Mouse (Mus musculus) liver, embryonic 15.5 days (tissue): ENCODE measurements around the gene Crcp. TPM values are rescaled to one million over a fixed set of nuclear protein-coding genes. Genes with fewer than 3 reads are reported as not detected.
A peak's percentile ranks its signal among the peaks of the same experiment; 100 is the strongest.

ENCODE experiments used
- ATAC-seq: fragments of 200-750 bp; cut with Nextera tagmentation; 2 replicates; pipeline ENCODE4 v1.8.0; 2017; ENCODE audit warnings: moderate number of reproducible peaks, mild to moderate bottlenecking, moderate library complexity; ENCODE audit not compliant: insufficient read depth
- H3K27ac ChIP-seq: fragments of 300-500 bp; sonication (generic); replicated peaks from 2 replicates; pipeline ENCODE4 v1.5.1; 2015; ENCODE audit warnings: mild to moderate bottlenecking, inconsistent platforms
- H3K27me3 ChIP-seq: fragments of 300-500 bp; sonication (generic); 2 replicates; pipeline ENCODE4 v1.6.1; 2015; ENCODE audit warnings: mild to moderate bottlenecking, inconsistent platforms
- H3K36me3 ChIP-seq: fragments of 300-500 bp; sonication (generic); replicated peaks from 2 replicates; pipeline ENCODE4 v1.6.1; 2015; ENCODE audit warnings: moderate library complexity, mild to moderate bottlenecking, inconsistent platforms
- H3K4me1 ChIP-seq: fragments of 300-500 bp; sonication (generic); replicated peaks from 2 replicates; pipeline ENCODE4 v1.6.1; 2015; ENCODE audit warnings: inconsistent platforms
- H3K4me2 ChIP-seq: fragments of 300-500 bp; sonication (generic); 2 replicates; pipeline ENCODE4 v1.6.1; 2015; ENCODE audit warnings: moderate library complexity, mild to moderate bottlenecking, inconsistent platforms
- H3K4me3 ChIP-seq: fragments of 300-500 bp; sonication (generic); replicated peaks from 2 replicates; pipeline ENCODE4 v1.5.1; 2015; ENCODE audit warnings: mild to moderate bottlenecking, inconsistent platforms
- H3K9ac ChIP-seq: fragments of 300-500 bp; sonication (generic); 2 replicates; pipeline ENCODE4 v1.6.1; 2015; ENCODE audit warnings: moderate library complexity, mild to moderate bottlenecking, inconsistent platforms
- H3K9me3 ChIP-seq: fragments of 300-500 bp; sonication (generic); replicated peaks from 2 replicates; pipeline ENCODE4 v1.6.1; 2016; ENCODE audit warnings: inconsistent platforms
- WGBS: fragments of 180-500 bp; shearing (Covaris S2); methylation state at CpG from one replicate; pipeline ENCODE4 v1.1.7; 2015; ENCODE audit warnings: mixed read lengths; ENCODE audit not compliant: insufficient replicate concordance; 5-methylcytosine and 5-hydroxymethylcytosine counted together
- polyA plus RNA-seq: library from polyadenylated mRNA; unstranded; fragments of >200 nt; fragmentation: Nextera tagmentation; extraction: Ambion mirVana; gene quantifications from 2 replicates; pipeline ENCODE4 v1.2.1, GENCODE M21; 2015

The Crcp gene
- polyA plus RNA-seq, 1 experiment from 2014 or later, result 23.1 TPM

DNA sequence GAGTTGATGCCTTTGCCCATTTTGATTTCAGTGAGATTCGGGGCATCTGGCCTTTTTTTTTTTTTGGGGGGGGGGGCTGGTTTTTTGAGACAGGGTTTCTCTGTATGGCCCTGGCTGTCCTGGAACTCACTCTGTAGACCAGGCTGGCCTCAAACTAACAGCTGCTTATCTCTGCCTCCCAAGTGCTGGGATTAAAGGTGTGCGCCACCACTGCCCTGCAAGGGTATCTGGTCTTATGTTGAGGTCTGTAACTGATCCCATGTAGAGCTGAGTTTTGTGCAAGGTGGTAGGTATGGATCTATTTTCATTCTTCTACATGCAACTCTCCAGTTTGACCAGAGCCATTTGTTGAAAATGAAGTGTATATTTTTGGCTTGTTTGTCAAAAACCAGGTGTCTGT is 27.2 kb downstream of the Crcp start:
- Histone ChIP-seq H3K4me1 (peaks cover 32% of the 10 kb centered on the region), H3K27ac (no peak overlapping the region), H3K4me2 (no peak overlapping the region), H3K9ac (no peak overlapping the region), H3K9me3 (no peaks in the 10 kb centered on the region), H3K27me3 (no peaks in the 10 kb centered on the region), H3K36me3 (peaks cover 46% of the 10 kb centered on the region), H3K4me3 (no peak overlapping the region)
- ATAC-seq, result no peak
- whole genome bisulfite sequencing, result 43% methylated on average over 2 of the region's 2 CpGs

GRCm38 (mm10) chr5:130059413-130060328 is 30.6 kb downstream of the Crcp start:
- Histone ChIP-seq H3K27ac (no peak overlapping the region), H3K27me3 (no peaks in the 10 kb centered on the region), H3K4me3 (no peak overlapping the region), H3K4me1 (peaks cover 23% of the 10 kb centered on the region; the same call in 1 of the 2 replicates), H3K4me2 (no peak overlapping the region), H3K36me3 (peaks cover 29% of the 10 kb centered on the region), H3K9ac (no peak overlapping the region), H3K9me3 (no peaks in the 10 kb centered on the region)
- ATAC-seq, result 0 out of 2 replicates have a peak, but pooled peaks have one; percentile 16
- WGBS, result 74% methylated on average over 12 of the region's 12 CpGs

GRCm38 (mm10) chr5:130060329-130060665 is 31.2 kb downstream of the Crcp start:
- H3K27ac ChIP-seq, result no peak overlapping the region

DNA sequence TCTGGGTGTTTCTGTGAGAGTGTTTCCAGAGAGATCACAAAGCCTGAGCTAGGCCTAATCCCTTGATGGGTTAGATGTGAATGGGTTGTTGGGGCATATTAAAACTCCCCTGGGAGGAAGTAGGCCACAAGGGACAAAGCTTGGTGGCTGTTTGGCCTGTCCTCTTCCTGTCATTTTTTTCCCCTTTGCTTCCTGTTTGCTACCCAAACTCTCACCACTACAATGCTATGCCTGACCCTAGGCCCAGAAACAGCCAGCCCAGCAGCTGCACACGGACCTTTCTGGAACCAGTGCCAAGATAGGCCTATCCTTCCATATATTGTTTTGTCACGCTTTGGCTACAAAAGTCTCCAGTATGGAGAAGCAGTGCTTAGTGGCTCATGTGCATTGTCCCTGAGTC is 33.0 kb downstream of the Crcp start:
- Histone ChIP-seq H3K36me3 (peaks cover 23% of the 10 kb centered on the region), H3K4me2 (no peak overlapping the region), H3K27ac (no peak overlapping the region), H3K9me3 (no peaks in the 10 kb centered on the region), H3K4me3 (no peak overlapping the region), H3K4me1 (peaks cover 13% of the 10 kb centered on the region), H3K9ac (no peak overlapping the region), H3K27me3 (no peaks in the 10 kb centered on the region)
- ATAC-seq, result no peak
- 51% methylated on average over 2 of the region's 2 CpGs for WGBS

More at GRCm38 (mm10) chr5:130060329-130060665, 31.2 kb downstream of the Crcp start:
- Histone ChIP-seq H3K4me3 (no peak overlapping the region), H3K27me3 (no peaks in the 10 kb centered on the region), H3K4me1 (peaks cover 21% of the 10 kb centered on the region; the same call in 1 of the 2 replicates), H3K9me3 (no peaks in the 10 kb centered on the region), H3K36me3 (peaks cover 26% of the 10 kb centered on the region), H3K9ac (no peak overlapping the region), H3K4me2 (no peak overlapping the region)
- 83% methylated on average over 4 of the region's 4 CpGs for WGBS
- ATAC-seq, result no peak

DNA sequence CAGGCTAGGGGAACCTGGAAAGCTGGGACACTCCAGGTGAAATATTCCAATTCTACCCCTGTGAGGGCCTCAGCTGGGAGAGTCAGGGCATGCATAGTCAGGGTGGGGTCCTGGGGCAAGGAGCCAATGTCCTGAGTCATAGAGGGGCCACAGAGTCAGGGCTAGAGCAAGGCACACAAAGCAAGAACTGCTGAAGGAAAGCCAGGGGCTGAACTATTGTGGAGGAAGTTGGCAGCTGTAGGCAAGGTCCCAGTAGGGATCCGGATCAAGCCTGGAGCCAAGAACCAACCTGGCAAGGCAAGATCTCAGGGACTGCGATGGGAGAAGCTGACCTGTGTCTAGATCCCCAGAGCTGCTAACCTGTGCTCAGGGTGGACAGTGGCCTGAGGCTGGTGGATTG is 34.7 kb downstream of the Crcp start:
- 87% methylated on average over 2 of the region's 2 CpGs for WGBS
- H3K9me3 ChIP-seq, result no peaks in the 10 kb centered on the region
- H3K27me3 ChIP-seq, result no peaks in the 10 kb centered on the region
- H3K9ac ChIP-seq, result no peak overlapping the region
- peaks cover 29% of the 10 kb centered on the region for H3K4me1 ChIP-seq
- ATAC-seq, result no peak
- no peak overlapping the region for H3K4me3 ChIP-seq
- no peak overlapping the region for H3K4me2 ChIP-seq
- no peak overlapping the region for H3K27ac ChIP-seq
- H3K36me3 ChIP-seq, result peaks cover 16% of the 10 kb centered on the region

- 90% methylated on average over 1 of the region's 1 CpGs for WGBS
- ATAC-seq, result no peak
- peaks cover 2% of the 10 kb centered on the region for H3K36me3 ChIP-seq
- no peak overlapping the region for H3K4me3 ChIP-seq
- H3K9me3 ChIP-seq, result no peaks in the 10 kb centered on the region
- H3K27ac ChIP-seq, result no peak overlapping the region
- H3K4me2 ChIP-seq, result no peak overlapping the region
- peaks cover 19% of the 10 kb centered on the region for H3K4me1 ChIP-seq
- no peak overlapping the region for H3K9ac ChIP-seq
- H3K27me3 ChIP-seq, result 0 out of 2 replicates have a peak, but pooled peaks cover under 1% of the 10 kb centered on the region
These were observed 36.5 kb downstream of the Crcp start for GRCm38 (mm10) chr5:130065579-130065978.

- H3K4me2 ChIP-seq, result 0 out of 2 replicates have a peak overlapping the region, but pooled peaks have one; percentile 26
- H3K9me3 ChIP-seq, result no peaks in the 10 kb centered on the region
- ATAC-seq, result peak; percentile 65
- WGBS, result 24% methylated on average over 3 of the region's 3 CpGs
- H3K4me3 ChIP-seq, result no peak overlapping the region
- H3K4me1 ChIP-seq, result peaks cover 23% of the 10 kb centered on the region
- no peak overlapping the region for H3K9ac ChIP-seq
- H3K27ac ChIP-seq, result peak overlapping the region; percentile 15; the same call in 1 of the 2 replicates
- H3K36me3 ChIP-seq, result no peaks in the 10 kb centered on the region
- 0 out of 2 replicates have a peak, but pooled peaks cover 3% of the 10 kb centered on the region for H3K27me3 ChIP-seq
These were observed 38.8 kb downstream of the Crcp start for GRCm38 (mm10) chr5:130067841-130068264.

- H3K9me3 ChIP-seq, result no peaks in the 10 kb centered on the region
- H3K4me1 ChIP-seq, result peaks cover 26% of the 10 kb centered on the region
- WGBS, result 79% methylated on average over 6 of the region's 6 CpGs
- no peak for ATAC-seq
- peak within 1 kb of the TSS; percentile 39; the same call in 1 of the 2 replicates for H3K27ac ChIP-seq
- H3K9ac ChIP-seq, result no peak within 1 kb of the TSS
- H3K4me3 ChIP-seq, result no peak within 1 kb of the TSS
- H3K36me3 ChIP-seq, result no peaks in the 10 kb centered on the region
- H3K27me3 ChIP-seq, result peaks cover 17% of the 10 kb centered on the region
- H3K4me2 ChIP-seq, result no peak within 1 kb of the TSS
These were observed 43.9 kb downstream of the Crcp start, which contains the start of gene Tpst1 for GRCm38 (mm10) chr5:130073026-130073425. Gene Tpst1 (plus strand): TSS chr5:130073326.

DNA sequence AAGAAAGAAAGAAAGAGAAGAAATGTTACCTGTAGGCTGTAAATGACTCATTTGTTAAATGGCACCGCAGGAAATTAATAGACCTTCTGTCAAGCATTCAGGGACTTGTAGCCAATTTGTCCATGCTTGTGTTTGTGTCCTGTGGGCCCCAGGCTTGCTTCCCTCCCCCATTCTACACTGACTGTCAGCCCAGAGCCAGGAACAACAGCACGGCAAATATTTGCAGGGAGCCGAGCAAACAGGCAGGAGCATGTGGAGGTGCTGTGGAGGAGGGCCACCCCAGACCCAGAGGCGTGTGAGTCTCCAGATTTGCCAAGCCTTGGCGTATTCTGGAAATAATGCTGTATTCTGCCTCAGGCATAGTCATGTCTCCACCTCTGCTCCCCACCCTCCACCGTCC is 45.4 kb downstream of the Crcp start:
- Histone ChIP-seq H3K9me3 (no peaks in the 10 kb centered on the region), H3K36me3 (no peaks in the 10 kb centered on the region), H3K27ac (peak overlapping the region; percentile 77), H3K4me3 (peak overlapping the region; percentile 7; the same call in 1 of the 2 replicates), H3K4me2 (peak overlapping the region; percentile 45), H3K4me1 (peaks cover 32% of the 10 kb centered on the region), H3K9ac (no peak overlapping the region), H3K27me3 (peaks cover 28% of the 10 kb centered on the region)
- ATAC-seq, result peak; percentile 38; the same call in 1 of the 2 replicates
- 67% methylated on average over 6 of the region's 6 CpGs for WGBS

DNA sequence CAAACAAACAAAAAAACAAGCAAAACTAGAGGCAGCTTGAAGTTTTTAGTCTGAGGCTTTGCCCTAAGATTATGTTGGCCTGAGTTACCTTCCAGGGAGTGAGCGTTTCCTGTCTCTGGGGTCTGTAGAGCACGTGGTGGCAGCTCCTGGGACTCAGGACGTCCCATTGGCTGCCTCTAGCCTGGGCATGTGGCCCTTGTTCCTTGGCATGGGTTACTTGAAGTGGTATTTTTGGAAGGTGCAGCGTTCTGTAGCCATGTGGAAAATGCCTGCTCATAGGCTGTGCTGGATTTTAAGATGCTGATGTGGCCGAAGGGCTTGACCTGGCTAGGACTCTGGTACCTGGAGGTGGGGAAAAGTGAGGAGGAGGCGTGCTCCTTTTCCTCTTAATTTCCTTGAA is 47.3 kb downstream of the Crcp start:
- peaks cover 48% of the 10 kb centered on the region for H3K4me1 ChIP-seq
- no peaks in the 10 kb centered on the region for H3K9me3 ChIP-seq
- H3K4me3 ChIP-seq, result no peak overlapping the region
- H3K27ac ChIP-seq, result no peak overlapping the region
- H3K27me3 ChIP-seq, result peaks cover 25% of the 10 kb centered on the region
- H3K36me3 ChIP-seq, result peaks cover 4% of the 10 kb centered on the region; the same call in 1 of the 2 replicates
- WGBS, result 46% methylated on average over 6 of the region's 6 CpGs
- no peak overlapping the region for H3K9ac ChIP-seq
- no peak for ATAC-seq
- no peak overlapping the region for H3K4me2 ChIP-seq

DNA sequence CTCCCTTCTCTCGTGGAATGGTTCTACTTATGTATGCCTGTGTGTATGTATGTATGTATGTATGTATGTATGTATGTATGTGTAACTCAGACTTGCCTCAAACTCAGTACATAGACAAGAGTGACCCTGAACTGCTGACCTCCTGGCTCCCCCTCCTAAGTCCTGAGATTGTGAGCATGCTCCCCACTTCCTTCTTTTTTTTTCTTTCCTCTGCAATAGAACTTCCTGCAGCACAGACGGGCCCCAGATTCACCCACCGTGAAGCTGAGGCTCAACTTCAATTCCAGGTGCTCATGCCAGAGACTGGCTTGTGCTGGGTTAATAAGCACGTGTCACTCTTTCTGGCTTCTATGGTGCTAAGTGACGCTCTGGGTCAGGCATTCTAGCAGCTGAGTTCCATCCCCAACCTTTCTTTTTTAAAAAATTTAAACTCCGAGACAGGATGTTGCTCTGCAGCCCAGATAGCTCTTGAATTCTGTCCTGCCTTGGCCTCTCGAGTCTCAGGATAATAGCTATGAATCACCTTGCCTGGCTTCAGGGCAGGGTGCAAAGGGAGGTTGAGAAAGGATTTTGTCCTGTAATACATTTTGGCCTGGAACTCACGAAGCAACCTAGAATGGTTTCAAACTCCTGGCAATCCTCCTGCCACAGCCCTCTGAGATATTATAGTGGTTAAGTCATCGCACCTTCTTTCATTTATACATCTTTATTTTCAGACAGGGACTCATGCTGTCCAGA is 49.2 kb downstream of the Crcp start:
- Histone ChIP-seq H3K4me1 (peaks cover 45% of the 10 kb centered on the region), H3K9ac (peak overlapping the region; percentile 87; the same call in 1 of the 2 replicates), H3K4me2 (peak overlapping the region; percentile 99; the same call in 1 of the 2 replicates), H3K9me3 (no peaks in the 10 kb centered on the region), H3K4me3 (no peak overlapping the region), H3K36me3 (peaks cover 7% of the 10 kb centered on the region), H3K27ac (no peak overlapping the region), H3K27me3 (peaks cover 25% of the 10 kb centered on the region)
- 47% methylated on average over 9 of the region's 9 CpGs for WGBS
- no peak for ATAC-seq
